8 mouse cellular contexts compared by ENCODE assay signal in genomic region chr12:8773336-8773735, GRCm38 (mm10). TPM values are rescaled to one million over a fixed set of nuclear protein-coding genes. Genes with fewer than 3 reads are reported as not detected.
A peak's percentile ranks its signal among the peaks of the same experiment; 100 is the strongest.
DNase-seq lines count a peak whose midpoint lies in the region; ATAC-seq lines count a peak whose summit lies in the region.

No protein-coding gene starts in this region.

- H3K4me3 ChIP-seq in heart, embryonic 13.5 days, result peak overlapping the region; percentile 87
- peak overlapping the region; percentile 80 for H3K4me3 ChIP-seq in hindbrain, embryonic 15.5 days
- peak overlapping the region; percentile 67 for H3K4me3 ChIP-seq in midbrain, embryonic 14.5 days (replicated peaks; ENCODE audit: low read depth, low read length)

- H3K27me3 ChIP-seq in heart, embryonic 13.5 days (replicated peaks), result no peaks in the 10 kb centered on the region
- no peaks in the 10 kb centered on the region for H3K27me3 ChIP-seq in hindbrain, embryonic 15.5 days
- no peaks in the 10 kb centered on the region for H3K27me3 ChIP-seq in midbrain, embryonic 14.5 days (ENCODE audit: control insufficient read depth, insufficient read depth, low read length)

- ATAC-seq in heart, embryonic 13.5 days (ENCODE audit: extremely low read depth, insufficient number of reproducible peaks, low FRiP score, low TSS enrichment), result no peak
- ATAC-seq in hindbrain, embryonic 15.5 days (ENCODE audit: low FRiP score, low read depth), result no peak
- ATAC-seq in midbrain, embryonic 14.5 days (ENCODE audit: low FRiP score, low TSS enrichment), result no peak

- H3K27ac ChIP-seq in heart, embryonic 13.5 days (replicated peaks), result peak overlapping the region; percentile 81; the same call in 1 of the 2 replicates
- H3K27ac ChIP-seq in hindbrain, embryonic 15.5 days (replicated peaks), result no peak overlapping the region
- H3K27ac ChIP-seq in midbrain, embryonic 14.5 days (replicated peaks; ENCODE audit: low read depth, low read length), result no peak overlapping the region; the same call in 1 of the 2 replicates

- H3K36me3 ChIP-seq in heart, embryonic 13.5 days, result no peaks in the 10 kb centered on the region
- no peaks in the 10 kb centered on the region for H3K36me3 ChIP-seq in hindbrain, embryonic 15.5 days
- no peaks in the 10 kb centered on the region for H3K36me3 ChIP-seq in midbrain, embryonic 14.5 days (ENCODE audit: control insufficient read depth, insufficient read depth, low read length)

- H3K9me3 ChIP-seq in heart, embryonic 13.5 days, result peaks cover 2% of the 10 kb centered on the region; the same call in 1 of the 2 replicates
- no peaks in the 10 kb centered on the region for H3K9me3 ChIP-seq in hindbrain, embryonic 15.5 days
- H3K9me3 ChIP-seq in midbrain, embryonic 14.5 days (ENCODE audit: control insufficient read depth, low read length), result no peaks in the 10 kb centered on the region

- H3K4me2 ChIP-seq in heart, embryonic 13.5 days, result peak overlapping the region; percentile 99
- peak overlapping the region; percentile 93 for H3K4me2 ChIP-seq in hindbrain, embryonic 15.5 days
- peak overlapping the region; percentile 87 for H3K4me2 ChIP-seq in midbrain, embryonic 14.5 days (ENCODE audit: low read length)

- no peak for DNase-seq in heart, adult 8-10 months (ENCODE audit: low spot score)
- peak; percentile 36 for DNase-seq in adipocyte (ENCODE audit: low spot score)
- DNase-seq in midbrain, embryonic 14.5 days, result peak; percentile 23
- DNase-seq in left cerebral cortex, adult 9 months (ENCODE audit: low spot score in 2 of 2), result no peak
- no peak for DNase-seq in adrenal gland, postnatal 36 days
- DNase-seq in thymus, postnatal 25 days, result no peak

- WGBS in heart, embryonic 13.5 days, result 51% methylated on average over 6 of the region's 6 CpGs
- WGBS in hindbrain, embryonic 15.5 days, result 26% methylated on average over 6 of the region's 6 CpGs
- 28% methylated on average over 6 of the region's 6 CpGs for WGBS in midbrain, embryonic 14.5 days

- peak overlapping the region; percentile 92 for H3K9ac ChIP-seq in heart, embryonic 13.5 days
- no peak overlapping the region for H3K9ac ChIP-seq in hindbrain, embryonic 15.5 days
- peak overlapping the region; percentile 68; the same call in 1 of the 2 replicates for H3K9ac ChIP-seq in midbrain, embryonic 14.5 days (replicated peaks; ENCODE audit: low read length)

- H3K4me1 ChIP-seq in heart, embryonic 13.5 days, result peaks cover 25% of the 10 kb centered on the region
- H3K4me1 ChIP-seq in hindbrain, embryonic 15.5 days (replicated peaks), result peaks cover 17% of the 10 kb centered on the region
- H3K4me1 ChIP-seq in midbrain, embryonic 14.5 days (ENCODE audit: control insufficient read depth, insufficient read depth, low read length), result peaks cover 10% of the 10 kb centered on the region

RNA-seq across cellular contexts. Expression of gene Sdc1, which starts 2.2 kb away (rescaled TPM):
- polyA plus RNA-seq in heart, embryonic 13.5 days (2015; fragmentation: Nextera tagmentation; extraction: Ambion mirVana), result 39.5 and 41.3 TPM in 2 replicates
- total RNA-seq in heart, adult 8-10 months (2022), result 1 to 10 TPM; 5.8 to 8.6 (median 7.3) TPM
- polyA plus RNA-seq in hindbrain, embryonic 15.5 days (2015; fragmentation: Nextera tagmentation; extraction: Ambion mirVana), result 18.1 and 21.8 TPM in 2 replicates
- 12.2 and 19.2 TPM in 2 replicates for polyA plus RNA-seq in midbrain, embryonic 14.5 days (2014; fragmentation: Nextera tagmentation; extraction: Ambion mirVana)
- 10 to 100 TPM; 16.5 to 17.0 TPM for total RNA-seq in adrenal gland, postnatal 36 days (2021)

Comparison
In these comparisons a context has a peak if more than half of its experiments do, and no peak if none do; other contexts are left out.
1. DNase-seq: peak in adipocyte (single experiment) and midbrain, embryonic 14.5 days (single experiment); none in heart, adult 8-10 months (single experiment), left cerebral cortex, adult 9 months (0 of 2), adrenal gland, postnatal 36 days (0 of 2) and thymus, postnatal 25 days (single experiment).
2. Peak in every context shown above with its lines, with median percentiles within 50 percentile points of each other: H3K4me2 ChIP-seq and H3K4me3 ChIP-seq.